Mouse (Mus musculus) hindbrain, embryonic 10.5 days (tissue): ENCODE results near the gene Nup37. TPM values are rescaled to one million over a fixed set of nuclear protein-coding genes. Genes with fewer than 3 reads are reported as not detected.
A peak's percentile ranks its signal among the peaks of the same experiment; 100 is the strongest.

Experiments used
- DNase-seq: peaks from one replicate; pipeline ENCODE4 v3.0.0-alpha.2; 2017; ENCODE audit warnings: low spot score
- H3K27ac ChIP-seq: fragments of 300-500 bp; sonication (generic); 2 replicates; pipeline ENCODE4 v1.5.1; 2016; ENCODE audit warnings: mild to moderate bottlenecking, moderate library complexity
- H3K27me3 ChIP-seq: fragments of 300-500 bp; sonication (generic); 2 replicates; pipeline ENCODE4 v1.6.1; 2016; ENCODE audit warnings: mild to moderate bottlenecking; ENCODE audit not compliant: poor library complexity, insufficient read depth, severe bottlenecking
- H3K36me3 ChIP-seq: fragments of 300-500 bp; sonication (generic); 2 replicates; pipeline ENCODE4 v1.6.1; 2016; ENCODE audit warnings: mild to moderate bottlenecking, moderate library complexity
- H3K4me1 ChIP-seq: fragments of 300-500 bp; sonication (generic); replicated peaks from 2 replicates; pipeline ENCODE4 v1.6.1; 2016; ENCODE audit warnings: mild to moderate bottlenecking
- H3K4me3 ChIP-seq: fragments of 300-500 bp; sonication (generic); 2 replicates; pipeline ENCODE4 v1.5.1; 2016; ENCODE audit warnings: mild to moderate bottlenecking, moderate library complexity
- H3K9me3 ChIP-seq: fragments of 300-500 bp; sonication (generic); 2 replicates; pipeline ENCODE4 v1.6.1; 2016; ENCODE audit warnings: mild to moderate bottlenecking, moderate library complexity
- WGBS: fragments of 180-500 bp; shearing (Covaris S2); methylation state at CpG from one replicate; pipeline ENCODE4 v1.1.7; 2016; 5-methylcytosine and 5-hydroxymethylcytosine counted together
- polyA plus RNA-seq: library from polyadenylated mRNA; unstranded; fragments of >200 nt; fragmentation: Nextera tagmentation; extraction: Ambion mirVana; gene quantifications from 2 replicates; pipeline ENCODE4 v1.2.1, GENCODE M21; 2016

Gene Nup37
- polyA plus RNA-seq, 1 experiment from 2014 or later: 98.0 TPM

DNA sequence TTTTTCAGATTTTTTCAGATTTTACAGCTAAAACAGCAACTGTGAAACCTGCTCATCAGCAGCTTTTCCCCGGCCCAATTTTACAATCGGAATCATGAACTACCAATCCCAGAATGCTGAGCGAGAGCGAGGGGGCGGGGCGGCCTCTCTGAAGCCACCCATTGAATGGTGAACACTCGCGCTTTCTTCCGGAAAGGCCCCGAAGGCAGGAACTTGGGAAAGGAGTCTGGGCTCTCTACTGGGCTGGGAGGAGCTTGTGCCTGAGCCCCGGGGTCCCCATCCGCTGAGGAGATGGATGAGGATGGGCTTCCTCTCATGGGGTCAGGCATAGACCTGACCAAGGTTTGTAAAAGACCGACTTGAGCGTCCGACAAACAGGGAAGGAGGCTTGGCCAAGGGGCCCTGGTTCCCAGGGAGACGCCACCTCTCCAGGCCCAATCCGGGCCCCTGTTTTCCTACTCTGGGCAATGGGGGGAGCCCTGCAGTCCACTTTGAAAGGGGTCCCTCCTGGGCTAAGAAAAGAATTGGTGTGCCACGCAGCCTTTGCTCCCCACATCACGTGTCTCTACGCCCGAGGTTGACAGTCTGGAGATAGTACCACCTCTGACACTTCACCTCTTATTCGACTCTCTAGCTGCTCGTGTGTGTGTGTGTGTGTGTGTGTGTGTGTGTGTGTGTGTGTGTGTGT, 54.3 kb downstream of the Nup37 start, which contains the start of gene Washc3:
Washc3 (plus strand) TSS at position 143 of the 688 bp plus-strand sequence.
- H3K4me3 ChIP-seq: peak within 1 kb of the TSS; percentile 69
- 6% methylated on average over 23 of the region's 23 CpGs for WGBS
- DNase-seq: peak; percentile 91

GRCm38 (mm10) chr10:88201650-88202049, 54.9 kb downstream of the Nup37 start:
- peaks cover 25% of the 10 kb centered on the region for H3K36me3 ChIP-seq
- H3K27me3 ChIP-seq: no peaks in the 10 kb centered on the region
- H3K4me3 ChIP-seq: peak overlapping the region; percentile 69
- WGBS: 81% methylated on average over 13 of the region's 13 CpGs
- DNase-seq: no peak
- peaks cover 7% of the 10 kb centered on the region for H3K4me1 ChIP-seq
- H3K9me3 ChIP-seq: no peaks in the 10 kb centered on the region
- peak overlapping the region; percentile 92 for H3K27ac ChIP-seq

More for the DNA sequence above, 54.3 kb downstream of the Nup37 start, which contains the start of gene Washc3:
- H3K27me3 ChIP-seq: no peaks in the 10 kb centered on the region
- H3K36me3 ChIP-seq: peaks cover 23% of the 10 kb centered on the region
- H3K4me1 ChIP-seq: peaks cover 7% of the 10 kb centered on the region
- peak within 1 kb of the TSS; percentile 92 for H3K27ac ChIP-seq
- no peaks in the 10 kb centered on the region for H3K9me3 ChIP-seq

DNA sequence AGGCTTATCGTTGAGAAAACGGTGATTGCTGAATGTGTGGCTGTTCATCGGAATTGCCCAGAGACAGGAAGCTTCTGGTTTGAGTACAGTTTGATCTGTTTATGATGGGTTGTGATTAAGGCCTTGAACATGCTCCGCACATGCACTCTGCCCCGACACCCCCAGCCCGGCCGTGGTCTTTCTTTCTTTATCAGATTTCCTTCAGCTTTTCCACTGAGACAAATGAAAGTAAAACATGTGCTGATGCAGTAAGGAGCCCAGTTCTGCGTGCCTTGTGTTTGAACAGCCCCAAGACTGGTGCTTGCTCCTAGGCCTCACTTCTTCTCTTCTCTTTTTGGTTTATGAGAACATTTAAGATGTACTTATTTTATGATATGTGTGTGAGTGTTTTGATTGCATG, 55.8 kb downstream of the Nup37 start:
- Histone ChIP-seq H3K36me3 (peaks cover 25% of the 10 kb centered on the region), H3K27me3 (no peaks in the 10 kb centered on the region), H3K4me1 (peaks cover 7% of the 10 kb centered on the region), H3K27ac (no peak overlapping the region), H3K4me3 (no peak overlapping the region), H3K9me3 (no peaks in the 10 kb centered on the region)
- 93% methylated on average over 8 of the region's 8 CpGs for WGBS
- no peak for DNase-seq

GRCm38 (mm10) chr10:88203236-88203635, 56.4 kb downstream of the Nup37 start:
- Histone ChIP-seq H3K27ac (no peak overlapping the region), H3K36me3 (peaks cover 25% of the 10 kb centered on the region), H3K9me3 (no peaks in the 10 kb centered on the region), H3K4me1 (peaks cover 7% of the 10 kb centered on the region), H3K4me3 (no peak overlapping the region), H3K27me3 (no peaks in the 10 kb centered on the region)
- WGBS: 93% methylated on average over 6 of the region's 6 CpGs
- DNase-seq: no peak

GRCm38 (mm10) chr10:88212644-88213043, 65.9 kb downstream of the Nup37 start:
- DNase-seq: no peak
- H3K4me1 ChIP-seq: no peaks in the 10 kb centered on the region
- WGBS: 90% methylated on average over 5 of the region's 5 CpGs
- no peak overlapping the region for H3K4me3 ChIP-seq
- no peak overlapping the region for H3K27ac ChIP-seq
- H3K9me3 ChIP-seq: no peaks in the 10 kb centered on the region
- H3K36me3 ChIP-seq: peaks cover 23% of the 10 kb centered on the region
- no peaks in the 10 kb centered on the region for H3K27me3 ChIP-seq

- WGBS: 92% methylated on average over 20 of the region's 20 CpGs
- DNase-seq: no peak
- H3K4me3 ChIP-seq: no peak overlapping the region
Measured at GRCm38 (mm10) chr10:88214800-88215514, 68.2 kb downstream of the Nup37 start.

DNA sequence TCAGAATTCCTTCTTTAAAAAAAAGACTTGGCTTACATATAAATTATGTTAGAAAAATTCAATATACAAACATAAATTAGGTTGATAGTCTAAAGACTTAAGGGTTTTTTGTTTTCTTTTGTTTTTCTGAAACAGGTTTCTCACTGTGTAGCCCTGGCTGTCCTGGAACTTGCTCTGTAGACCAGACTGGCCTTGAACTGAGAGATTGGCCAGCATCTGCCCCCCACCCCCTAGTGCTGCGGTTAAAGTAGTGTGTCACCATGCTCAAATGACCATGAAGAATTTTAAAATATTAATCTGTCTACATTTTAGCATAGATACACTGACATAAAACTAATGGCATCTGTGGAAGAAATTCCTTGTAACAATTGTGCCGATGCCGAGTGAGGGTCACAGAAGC, 71.4 kb downstream of the Nup37 start:
- Histone ChIP-seq H3K36me3 (peaks cover 45% of the 10 kb centered on the region), H3K4me1 (no peaks in the 10 kb centered on the region), H3K27me3 (no peaks in the 10 kb centered on the region), H3K4me3 (no peak overlapping the region), H3K9me3 (no peaks in the 10 kb centered on the region), H3K27ac (no peak overlapping the region)
- no peak for DNase-seq
- WGBS: 99% methylated on average over 3 of the region's 3 CpGs

More at GRCm38 (mm10) chr10:88214800-88215514, 68.2 kb downstream of the Nup37 start:
- peaks cover 34% of the 10 kb centered on the region for H3K36me3 ChIP-seq
- no peaks in the 10 kb centered on the region for H3K9me3 ChIP-seq
- no peak overlapping the region for H3K27ac ChIP-seq
- no peaks in the 10 kb centered on the region for H3K27me3 ChIP-seq
- H3K4me1 ChIP-seq: no peaks in the 10 kb centered on the region

- H3K27ac ChIP-seq: no peak overlapping the region
- 91% methylated on average over 5 of the region's 5 CpGs for WGBS
- peaks cover 48% of the 10 kb centered on the region for H3K36me3 ChIP-seq
- H3K4me1 ChIP-seq: no peaks in the 10 kb centered on the region
- DNase-seq: no peak
- H3K27me3 ChIP-seq: no peaks in the 10 kb centered on the region
- no peak overlapping the region for H3K4me3 ChIP-seq
- H3K9me3 ChIP-seq: no peaks in the 10 kb centered on the region
Measured at GRCm38 (mm10) chr10:88221718-88222117, 74.9 kb downstream of the Nup37 start.

GRCm38 (mm10) chr10:88225421-88225820, 78.6 kb downstream of the Nup37 start:
- no peak for DNase-seq
- H3K4me1 ChIP-seq: no peaks in the 10 kb centered on the region
- H3K27me3 ChIP-seq: no peaks in the 10 kb centered on the region
- H3K4me3 ChIP-seq: no peak overlapping the region
- H3K9me3 ChIP-seq: no peaks in the 10 kb centered on the region
- 90% methylated on average over 5 of the region's 5 CpGs for WGBS
- H3K27ac ChIP-seq: no peak overlapping the region
- H3K36me3 ChIP-seq: peaks cover 34% of the 10 kb centered on the region

DNA sequence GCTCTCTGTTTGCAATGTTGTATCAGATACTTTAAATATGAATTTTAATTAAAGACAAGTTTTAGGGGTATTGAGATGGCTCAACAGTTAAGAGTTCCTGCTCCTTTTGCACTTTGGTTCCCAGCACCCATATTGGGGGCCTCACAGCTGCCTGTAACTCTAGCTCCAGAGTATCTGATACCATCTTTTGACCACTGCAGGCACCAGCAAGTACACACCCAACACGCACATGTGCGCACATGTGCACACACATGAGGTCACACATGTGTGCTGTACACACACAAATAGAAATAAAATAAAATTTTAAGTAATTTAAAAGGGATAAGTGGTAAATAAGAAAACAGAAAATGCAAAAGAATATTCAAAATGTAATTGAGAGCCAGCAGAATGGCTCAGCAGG, 81.2 kb downstream of the Nup37 start:
- Histone ChIP-seq H3K27me3 (no peaks in the 10 kb centered on the region), H3K4me3 (no peak overlapping the region), H3K36me3 (peaks cover 25% of the 10 kb centered on the region), H3K4me1 (no peaks in the 10 kb centered on the region), H3K9me3 (no peaks in the 10 kb centered on the region), H3K27ac (no peak overlapping the region)
- WGBS: 95% methylated on average over 2 of the region's 2 CpGs
- no peak for DNase-seq

Other genes with a start within 250 kb of the Nup37 start
- 0.27 and 1.4 TPM in 2 replicates for gene Pmch, start 55.9 kb upstream of the Nup37 start, polyA plus RNA-seq
- 11.3 and 12.8 TPM in 2 replicates for gene Parpbp, start 51 bp upstream of the Nup37 start, polyA plus RNA-seq
- 47.0 and 51.1 TPM in 2 replicates for gene Washc3, start 54.1 kb downstream of the Nup37 start, polyA plus RNA-seq
- 0.16 and 0.35 TPM in 2 replicates for gene Dram1, start 232.1 kb downstream of the Nup37 start, polyA plus RNA-seq
- 8.7 and 9.5 TPM in 2 replicates for gene Gnptab, start 232.1 kb downstream of the Nup37 start, polyA plus RNA-seq